Mouse (Mus musculus) CD4-positive, CD25-positive, alpha-beta regulatory T cell, adult 9 weeks (primary cell): ENCODE measurements around the gene Hrh1. TPM values are rescaled to one million over a fixed set of nuclear protein-coding genes. Genes with fewer than 3 reads are reported as not detected.

Source experiments
- polyA plus RNA-seq: library from polyadenylated mRNA; unstranded; fragments of 100-300 nt; shearing (Covaris generic); gene quantifications from one replicate; pipeline ENCODE4 v1.2.1, GENCODE M21; 2017

Gene Hrh1
- not detected for polyA plus RNA-seq

GRCm38 (mm10) chr6:114397691-114398217, at the start of gene Hrh1:
TSS of gene Hrh1 (plus strand) at chr6:114397936.

Other genes with a start within 250 kb of the Hrh1 start
- gene Slc6a1, start 115.3 kb upstream of the Hrh1 start, polyA plus RNA-seq, result not detected
- 38.4 TPM for gene Atg7, start 245.2 kb downstream of the Hrh1 start, polyA plus RNA-seq